Mouse (Mus musculus): ENCODE data around the gene Erp27.

GRCm38 (mm10) chr6:136917885-136918284 lies 4.1 kb downstream of the Erp27 start:
- TF ChIP-seq EP300 (optimal IDR thresholded peaks at IDR 0.05), result no peak
- no peak for TF ChIP-seq CTCF (IDR thresholded peaks at IDR 0.05; ENCODE audit: low read depth)

Measured in stomach, postnatal 0 days (tissue).